Mouse (Mus musculus): ENCODE measurements around the gene Gm13030. TPM values are rescaled to one million over a fixed set of nuclear protein-coding genes. Genes with fewer than 3 reads are reported as not detected.
"Not testable (repeated sequence)": the region's sequence is repeated elsewhere in the genome, so short reads cannot be mapped to it uniquely, and the experiment has no call there.

Gm13030 gene
- polyA plus RNA-seq, 1 experiment = not detected

DNA sequence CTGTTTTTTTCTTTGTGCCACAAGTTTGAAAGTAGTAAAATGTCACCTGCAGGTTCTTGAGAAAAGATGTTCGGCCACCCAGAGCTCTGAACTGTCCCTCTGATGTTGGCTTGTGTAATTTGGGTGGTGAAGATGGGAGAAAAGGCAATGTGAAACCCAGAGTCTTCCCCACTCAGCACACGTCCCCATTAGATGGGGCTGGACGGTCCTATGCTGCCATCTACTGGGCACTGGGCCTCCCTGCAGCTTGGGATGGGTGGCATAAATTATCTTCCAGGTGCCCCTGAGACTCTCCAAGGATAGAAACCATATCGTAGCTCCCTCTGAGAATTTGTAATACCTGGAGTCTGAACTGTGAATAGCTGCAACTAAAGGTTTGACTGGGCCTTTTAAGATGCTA lies 22.3 kb downstream of the Gm13030 start:
- Histone ChIP-seq H3K27ac (ENCODE audit: control insufficient read depth, insufficient read depth, low read depth, low read length, poor library complexity) (no peak overlapping the region), H3K4me3 (replicated peaks; ENCODE audit: control insufficient read depth, low read depth, low read length) (no peak overlapping the region), H3K4me1 (ENCODE audit: control insufficient read depth, insufficient read depth, low read length) (no peaks in the 10 kb centered on the region)
- TF ChIP-seq POLR2A (IDR thresholded peaks at IDR 0.05; ENCODE audit: borderline replicate concordance, control insufficient read depth, low read depth, low read length) = no peak
- peak; percentile 96 for TF ChIP-seq CTCF (IDR thresholded peaks at IDR 0.05; ENCODE audit: control insufficient read depth, insufficient read depth, low read length)
- WGBS = 3% methylated on average over 4 of the region's 4 CpGs

DNA sequence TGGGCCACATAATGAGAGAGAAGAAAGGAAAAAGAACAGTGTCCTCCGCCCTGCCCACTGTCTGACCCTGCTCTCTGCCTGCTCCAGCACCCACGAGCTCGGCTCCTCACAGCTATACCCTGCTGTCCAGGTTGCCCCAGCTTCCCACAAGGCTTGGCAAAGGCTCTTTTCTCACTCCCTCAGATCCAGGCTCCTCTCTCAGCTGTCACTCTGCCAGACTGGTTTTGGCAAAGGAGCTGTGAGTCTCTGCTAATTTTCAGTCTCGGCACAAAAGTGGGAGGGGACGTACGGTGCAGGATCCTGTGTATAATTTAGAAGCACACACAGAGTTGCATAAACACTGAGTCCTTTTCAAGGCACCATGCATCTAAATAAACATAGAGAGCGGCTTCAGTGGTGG lies 32.4 kb downstream of the Gm13030 start:
- no peak overlapping the region for H3K4me3 ChIP-seq (replicated peaks; ENCODE audit: control insufficient read depth, low read depth, low read length)
- no peak for TF ChIP-seq CTCF (IDR thresholded peaks at IDR 0.05; ENCODE audit: control insufficient read depth, insufficient read depth, low read length)
- TF ChIP-seq POLR2A (IDR thresholded peaks at IDR 0.05; ENCODE audit: borderline replicate concordance, control insufficient read depth, low read depth, low read length) = no peak
- H3K27ac ChIP-seq (ENCODE audit: control insufficient read depth, insufficient read depth, low read depth, low read length, poor library complexity) = no peak overlapping the region
- WGBS = 85% methylated on average over 7 of the region's 7 CpGs
- no peaks in the 10 kb centered on the region for H3K4me1 ChIP-seq (ENCODE audit: control insufficient read depth, insufficient read depth, low read length)

DNA sequence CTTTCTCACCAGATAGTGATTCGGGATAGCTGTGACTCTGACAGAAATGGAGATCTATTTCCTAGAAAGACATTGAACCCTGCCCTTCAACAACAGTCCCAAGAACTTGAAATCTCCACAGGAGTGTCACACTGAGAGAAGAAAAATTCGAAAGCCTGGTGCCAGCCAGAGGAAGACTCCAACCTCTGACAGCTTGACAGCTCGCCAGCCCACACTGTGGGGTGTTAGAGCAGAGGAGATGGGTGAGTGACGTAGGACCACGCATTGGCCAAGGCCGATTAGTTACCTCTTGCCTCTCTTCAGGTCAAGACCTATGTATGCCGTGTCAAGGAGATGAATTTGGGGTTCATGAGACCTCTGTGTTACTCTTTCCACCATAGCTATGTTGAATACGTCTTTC lies 33.0 kb downstream of the Gm13030 start:
- WGBS = 75% methylated on average over 8 of the region's 8 CpGs
- H3K4me3 ChIP-seq (replicated peaks; ENCODE audit: control insufficient read depth, low read depth, low read length) = no peak overlapping the region
- TF ChIP-seq POLR2A (IDR thresholded peaks at IDR 0.05; ENCODE audit: borderline replicate concordance, control insufficient read depth, low read depth, low read length) (no peak), CTCF (IDR thresholded peaks at IDR 0.05; ENCODE audit: control insufficient read depth, insufficient read depth, low read length) (no peak)
- H3K27ac ChIP-seq (ENCODE audit: control insufficient read depth, insufficient read depth, low read depth, low read length, poor library complexity) = no peak overlapping the region
- H3K4me1 ChIP-seq (ENCODE audit: control insufficient read depth, insufficient read depth, low read length) = no peaks in the 10 kb centered on the region

DNA sequence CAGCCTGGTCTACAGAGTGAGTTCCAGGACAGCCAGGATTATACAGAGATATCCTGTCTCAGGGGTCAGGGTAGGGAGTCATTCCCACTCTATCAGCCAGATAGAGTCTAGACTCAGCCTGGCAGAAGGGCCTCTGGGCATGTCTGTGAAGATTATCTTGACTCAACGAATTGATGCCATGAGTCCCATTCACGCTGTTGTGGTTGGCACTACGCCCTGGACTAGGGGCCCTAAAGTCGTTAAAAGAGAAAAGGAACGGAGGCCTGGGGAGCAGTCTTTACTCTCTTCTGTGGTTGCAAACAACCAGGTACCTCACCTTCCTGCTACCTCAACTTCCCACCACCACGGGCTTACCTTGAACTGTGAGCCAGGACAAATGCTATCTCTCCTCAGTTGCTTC lies 34.0 kb downstream of the Gm13030 start:
- Histone ChIP-seq H3K4me3 (replicated peaks; ENCODE audit: control insufficient read depth, low read depth, low read length) (no peak overlapping the region), H3K27ac (ENCODE audit: control insufficient read depth, insufficient read depth, low read depth, low read length, poor library complexity) (no peak overlapping the region), H3K4me1 (ENCODE audit: control insufficient read depth, insufficient read depth, low read length) (no peaks in the 10 kb centered on the region)
- 79% methylated on average over 6 of the region's 6 CpGs for whole genome bisulfite sequencing
- no peak for TF ChIP-seq CTCF (IDR thresholded peaks at IDR 0.05; ENCODE audit: control insufficient read depth, insufficient read depth, low read length)
- no peak for TF ChIP-seq POLR2A (IDR thresholded peaks at IDR 0.05; ENCODE audit: borderline replicate concordance, control insufficient read depth, low read depth, low read length)

DNA sequence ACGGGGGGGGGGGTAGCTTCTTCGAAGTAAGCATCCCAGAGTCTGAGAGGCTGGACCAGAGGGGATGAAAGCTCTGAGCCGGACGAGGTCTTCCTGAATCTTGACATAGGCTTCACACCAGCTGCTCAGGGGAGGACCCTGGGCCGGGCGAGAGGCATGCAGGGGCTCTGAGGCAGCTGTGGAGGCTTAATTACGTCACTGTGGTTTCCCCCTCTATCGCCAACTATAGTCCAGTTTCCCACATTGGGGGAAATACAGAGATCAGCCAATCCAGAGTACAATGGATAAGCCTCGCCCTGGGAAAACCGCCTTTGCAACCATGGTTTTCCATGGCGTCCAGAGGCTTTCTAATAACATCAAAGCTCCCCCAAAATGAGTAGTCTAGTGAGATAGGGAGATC lies 46.6 kb downstream of the Gm13030 start:
- no peak overlapping the region for H3K4me3 ChIP-seq (replicated peaks; ENCODE audit: control insufficient read depth, low read depth, low read length)
- WGBS = 19% methylated on average over 11 of the region's 11 CpGs
- no peaks in the 10 kb centered on the region for H3K4me1 ChIP-seq (ENCODE audit: control insufficient read depth, insufficient read depth, low read length)
- no peak overlapping the region for H3K27ac ChIP-seq (ENCODE audit: control insufficient read depth, insufficient read depth, low read depth, low read length, poor library complexity)
- TF ChIP-seq CTCF (IDR thresholded peaks at IDR 0.05; ENCODE audit: control insufficient read depth, insufficient read depth, low read length) (no peak), POLR2A (IDR thresholded peaks at IDR 0.05; ENCODE audit: borderline replicate concordance, control insufficient read depth, low read depth, low read length) (no peak)

DNA sequence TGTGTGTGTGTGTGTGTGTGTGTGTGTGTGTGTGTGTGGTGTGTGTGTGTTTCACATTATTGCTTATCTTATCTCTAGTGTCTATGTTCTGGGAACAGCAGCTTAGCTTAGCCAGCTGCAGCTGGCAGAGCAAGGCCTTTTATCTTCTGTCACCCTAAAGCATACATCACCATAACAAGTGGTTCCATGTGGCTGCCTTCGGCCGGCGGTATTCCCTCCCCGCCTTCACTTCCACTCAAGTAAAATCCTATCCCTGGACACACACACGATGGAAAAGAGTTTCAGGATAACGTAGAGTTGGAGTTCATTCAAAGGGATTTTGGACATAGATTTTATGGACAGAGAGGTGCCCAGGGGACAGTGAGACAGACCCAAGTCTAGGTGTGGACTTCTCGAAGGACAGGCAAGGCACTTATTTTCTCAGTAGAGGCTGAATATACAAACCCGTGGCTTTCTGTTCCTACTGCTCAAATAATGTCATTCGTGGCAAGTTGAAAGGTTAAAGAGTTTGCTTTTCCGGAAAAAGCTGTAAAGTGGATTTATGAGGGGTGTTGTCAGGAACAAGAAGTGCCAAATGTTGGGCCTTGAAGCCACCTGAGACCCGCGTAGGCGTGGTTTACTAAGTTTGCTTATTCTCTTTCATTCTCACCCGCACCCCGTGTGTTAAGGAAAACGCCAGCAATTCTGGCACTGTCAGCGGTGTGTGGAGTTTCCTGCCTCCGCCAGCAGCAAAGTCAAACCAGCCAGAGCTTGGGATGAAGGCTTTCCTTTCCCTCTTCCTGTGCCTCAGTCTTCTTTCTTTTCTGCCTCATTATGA lies 47.8 kb downstream of the Gm13030 start:
- no peak for TF ChIP-seq CTCF (IDR thresholded peaks at IDR 0.05; ENCODE audit: control insufficient read depth, insufficient read depth, low read length)
- TF ChIP-seq POLR2A (IDR thresholded peaks at IDR 0.05; ENCODE audit: borderline replicate concordance, control insufficient read depth, low read depth, low read length) = no peak
- WGBS = 29% methylated on average over 18 of the region's 18 CpGs
- Histone ChIP-seq H3K4me3 (replicated peaks; ENCODE audit: control insufficient read depth, low read depth, low read length) (no peak overlapping the region), H3K27ac (ENCODE audit: control insufficient read depth, insufficient read depth, low read depth, low read length, poor library complexity) (no peak overlapping the region), H3K4me1 (ENCODE audit: control insufficient read depth, insufficient read depth, low read length) (no peaks in the 10 kb centered on the region)

DNA sequence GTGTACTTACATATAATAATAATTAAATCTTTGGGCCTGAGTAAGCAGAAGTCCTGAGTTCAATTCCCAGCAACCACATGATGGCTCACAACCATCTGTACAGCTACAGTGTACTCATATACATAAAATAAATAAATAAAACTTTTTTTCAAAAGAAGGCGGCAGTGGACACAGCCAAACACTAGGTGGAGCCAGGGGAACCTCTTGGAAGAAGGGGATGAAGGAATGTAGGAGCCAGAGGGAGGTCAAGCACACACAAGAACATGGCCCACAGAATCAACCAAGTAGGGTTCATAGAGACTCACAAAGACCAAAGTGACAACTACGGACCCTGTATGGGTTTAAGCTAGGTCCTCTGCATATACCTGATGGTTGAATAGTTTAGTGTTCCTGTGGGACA lies 49.1 kb downstream of the Gm13030 start:
- 72% methylated on average over 2 of the region's 2 CpGs for WGBS

DNA sequence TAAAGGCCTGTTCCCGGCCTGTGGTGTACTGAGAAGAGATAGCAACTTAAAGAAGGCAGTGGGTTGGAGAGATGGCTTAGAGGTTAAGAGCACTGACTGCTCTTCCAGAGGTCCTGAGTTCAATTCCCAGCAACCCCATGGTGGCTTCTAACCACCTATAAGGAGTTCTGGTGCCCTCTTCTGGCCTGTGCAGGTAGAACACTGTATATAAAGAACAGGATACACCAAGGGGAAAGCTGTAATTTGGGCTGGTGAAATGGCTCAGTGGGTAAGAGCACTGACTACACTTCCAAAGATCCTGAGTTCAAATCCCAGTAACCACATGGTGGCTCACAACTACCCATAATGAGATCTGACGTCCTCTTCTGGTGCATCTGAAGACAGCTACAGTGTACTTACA lies 49.6 kb downstream of the Gm13030 start:
- H3K4me1 ChIP-seq (ENCODE audit: control insufficient read depth, insufficient read depth, low read length); H3K4me3 ChIP-seq (replicated peaks; ENCODE audit: control insufficient read depth, low read depth, low read length); H3K27ac ChIP-seq (ENCODE audit: control insufficient read depth, insufficient read depth, low read depth, low read length, poor library complexity): not testable (repeated sequence)
- 71% methylated on average over 2 of the region's 2 CpGs for WGBS

More for the DNA sequence above, 49.1 kb downstream of the Gm13030 start:
- H3K4me3 ChIP-seq (replicated peaks; ENCODE audit: control insufficient read depth, low read depth, low read length) = no peak overlapping the region
- no peak overlapping the region for H3K27ac ChIP-seq (ENCODE audit: control insufficient read depth, insufficient read depth, low read depth, low read length, poor library complexity)
- TF ChIP-seq CTCF (IDR thresholded peaks at IDR 0.05; ENCODE audit: control insufficient read depth, insufficient read depth, low read length) (no peak), POLR2A (IDR thresholded peaks at IDR 0.05; ENCODE audit: borderline replicate concordance, control insufficient read depth, low read depth, low read length) (no peak)
- no peaks in the 10 kb centered on the region for H3K4me1 ChIP-seq (ENCODE audit: control insufficient read depth, insufficient read depth, low read length)

DNA sequence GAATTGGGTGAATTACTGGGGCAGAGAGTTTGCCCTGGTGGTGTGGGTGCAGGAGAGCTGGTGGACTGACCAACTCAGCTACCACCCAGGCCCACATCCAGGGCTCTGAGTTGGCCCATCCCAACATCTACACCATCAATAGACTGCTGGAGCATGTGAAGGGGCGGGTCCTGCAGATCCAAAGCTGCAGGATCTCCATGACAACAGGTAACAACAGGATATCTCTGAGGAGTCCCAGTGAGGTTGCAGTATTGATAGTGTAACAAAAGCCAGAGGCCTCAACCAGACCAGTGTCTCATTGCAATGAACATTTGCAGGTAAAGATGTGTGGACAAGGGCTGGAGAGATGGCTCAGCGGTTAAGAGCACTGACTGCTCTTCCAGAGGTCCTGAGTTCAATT lies 52.7 kb downstream of the Gm13030 start:
- Histone ChIP-seq H3K4me1 (ENCODE audit: control insufficient read depth, insufficient read depth, low read length) (no peaks in the 10 kb centered on the region), H3K4me3 (replicated peaks; ENCODE audit: control insufficient read depth, low read depth, low read length) (no peak overlapping the region), H3K27ac (ENCODE audit: control insufficient read depth, insufficient read depth, low read depth, low read length, poor library complexity) (no peak overlapping the region)
- WGBS = 78% methylated on average over 2 of the region's 2 CpGs
- TF ChIP-seq CTCF (IDR thresholded peaks at IDR 0.05; ENCODE audit: control insufficient read depth, insufficient read depth, low read length) = no peak
- TF ChIP-seq POLR2A (IDR thresholded peaks at IDR 0.05; ENCODE audit: borderline replicate concordance, control insufficient read depth, low read depth, low read length) = no peak

Other genes with a start within 250 kb of the Gm13030 start
- not detected in 2 replicates for gene Vwa5b1, start 238.1 kb downstream of the Gm13030 start, polyA plus RNA-seq (2011; ENCODE audit: insufficient read depth, insufficient read length, low replicate concordance, missing spikeins)
- not detected in 2 replicates for gene Pla2g2c, start 149.2 kb downstream of the Gm13030 start, polyA plus RNA-seq (2011; ENCODE audit: insufficient read depth, insufficient read length, low replicate concordance, missing spikeins)
- not detected in 2 replicates for gene Ubxn10, start 136.8 kb downstream of the Gm13030 start, polyA plus RNA-seq (2011; ENCODE audit: insufficient read depth, insufficient read length, low replicate concordance, missing spikeins)
- not detected in 2 replicates for gene Pla2g2f, start 116.3 kb downstream of the Gm13030 start, polyA plus RNA-seq (2011; ENCODE audit: insufficient read depth, insufficient read length, low replicate concordance, missing spikeins)
- gene Pla2g2d, start 98.2 kb downstream of the Gm13030 start, polyA plus RNA-seq (2011; ENCODE audit: insufficient read depth, insufficient read length, low replicate concordance, missing spikeins) = 0.75 and 1.1 TPM in 2 replicates
- gene Pla2g5, start 10.5 kb downstream of the Gm13030 start, polyA plus RNA-seq (2011; ENCODE audit: insufficient read depth, insufficient read length, low replicate concordance, missing spikeins) = not detected in 2 replicates
- gene Pla2g2e, start 4.0 kb upstream of the Gm13030 start, polyA plus RNA-seq (2011; ENCODE audit: insufficient read depth, insufficient read length, low replicate concordance, missing spikeins) = not detected in 2 replicates
- 2.9 and 6.3 TPM in 2 replicates for gene Otud3, start 40.0 kb upstream of the Gm13030 start, polyA plus RNA-seq (2011; ENCODE audit: insufficient read depth, insufficient read length, low replicate concordance, missing spikeins)
- gene Rnf186, start 93.1 kb upstream of the Gm13030 start, polyA plus RNA-seq (2011; ENCODE audit: insufficient read depth, insufficient read length, low replicate concordance, missing spikeins) = not detected in 2 replicates
- gene Tmco4, start 98.9 kb upstream of the Gm13030 start, polyA plus RNA-seq (2011; ENCODE audit: insufficient read depth, insufficient read length, low replicate concordance, missing spikeins) = 2.7 and 6.0 TPM in 2 replicates
- gene Htr6, start 201.6 kb upstream of the Gm13030 start, polyA plus RNA-seq (2011; ENCODE audit: insufficient read depth, insufficient read length, low replicate concordance, missing spikeins) = not detected in 2 replicates
- gene Nbl1, start 219.0 kb upstream of the Gm13030 start, polyA plus RNA-seq (2011; ENCODE audit: insufficient read depth, insufficient read length, low replicate concordance, missing spikeins) = 1.8 and 2.0 TPM in 2 replicates

All from bone marrow, adult 2 months (tissue).